Mouse (Mus musculus): Measurements from ENCODE around the gene Btg2.
A peak's percentile ranks its signal among the peaks of the same experiment; 100 is the strongest.

The Btg2 gene

GRCm38 (mm10) chr1:134077389-134078060, 1.4 kb downstream of the Btg2 start:
- DNase-seq, result peak in 1 of 2 experiments; percentile 39

DNA sequence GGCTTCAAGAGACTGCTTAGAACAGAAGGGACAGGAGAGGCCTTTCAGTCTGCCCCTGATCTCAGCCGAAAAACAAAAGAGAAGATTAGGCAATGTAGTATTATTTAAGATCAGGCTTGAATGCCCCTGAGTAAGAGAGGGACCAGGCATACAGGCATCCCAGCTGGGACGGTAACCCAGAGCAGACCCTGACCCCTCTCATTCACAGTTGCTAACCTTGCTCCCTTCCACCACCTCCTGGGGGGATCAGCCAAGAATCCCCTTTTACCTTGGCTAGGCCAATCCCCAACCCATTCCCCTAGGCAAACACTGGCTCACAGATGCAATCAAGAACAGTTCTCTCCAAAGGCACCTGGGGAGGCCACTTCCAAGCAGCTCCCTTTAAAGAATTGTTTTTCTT, 2.1 kb downstream of the Btg2 start:
- DNase-seq, result no peak

DNA sequence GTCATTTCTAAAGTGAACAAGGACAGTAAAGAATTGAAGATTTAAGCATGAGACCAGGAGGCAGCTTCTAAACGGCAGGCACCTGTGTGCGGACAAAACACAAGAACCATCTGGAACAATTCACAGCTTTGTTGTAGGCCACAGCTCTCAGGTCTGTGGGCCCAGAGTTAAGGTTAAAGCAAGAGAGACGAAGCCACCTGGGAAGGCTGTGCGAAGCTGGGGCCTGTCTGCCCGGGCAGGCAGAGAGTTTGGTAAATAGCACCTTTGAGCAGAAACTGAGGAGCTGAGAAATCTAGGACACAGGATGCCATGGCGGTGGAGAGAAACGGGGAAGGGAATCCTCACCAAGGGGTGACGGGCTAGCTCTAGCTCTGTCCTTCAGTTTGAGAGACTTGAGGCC, 3.4 kb downstream of the Btg2 start:
- DNase-seq, result no peak

GRCm38 (mm10) chr1:134074606-134075005, 4.3 kb downstream of the Btg2 start:
- no peak for DNase-seq

- DNase-seq, result no peak
Measured at GRCm38 (mm10) chr1:134074184-134074583, 4.7 kb downstream of the Btg2 start.

GRCm38 (mm10) chr1:134073658-134074057, 5.3 kb downstream of the Btg2 start:
- DNase-seq, result no peak

GRCm38 (mm10) chr1:134073061-134073564, 5.8 kb downstream of the Btg2 start:
- DNase-seq, result no peak

GRCm38 (mm10) chr1:134071411-134072018, 7.4 kb downstream of the Btg2 start:
- peak; percentile 46 to 83 for DNase-seq

GRCm38 (mm10) chr1:134070099-134070669, 8.7 kb downstream of the Btg2 start:
- DNase-seq, result no peak

GRCm38 (mm10) chr1:134067143-134067619, 11.7 kb downstream of the Btg2 start:
- DNase-seq, result peak; percentile 60 to 85

DNA sequence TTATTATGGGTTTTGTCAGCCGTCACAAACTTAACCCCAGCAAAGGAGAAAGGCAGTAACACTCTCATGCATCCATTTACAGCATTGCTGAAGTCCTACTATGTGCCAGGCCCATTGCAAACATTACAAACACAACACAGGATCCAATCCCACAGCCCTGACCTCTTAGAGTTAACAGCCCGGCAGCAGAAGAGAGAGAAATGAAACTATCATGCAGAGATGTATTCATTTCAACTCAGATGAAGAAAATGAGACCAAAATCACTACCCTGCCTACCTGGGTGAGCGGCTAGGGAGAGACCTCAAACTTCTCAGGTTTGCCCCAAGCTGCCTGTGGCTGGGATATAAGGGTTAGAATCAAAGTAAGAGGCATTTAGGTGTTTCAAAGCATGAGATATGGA, 12.4 kb downstream of the Btg2 start:
- DNase-seq, result no peak

- DNase-seq, result no peak
Measured at GRCm38 (mm10) chr1:134065241-134065809, 13.6 kb downstream of the Btg2 start.

- DNase-seq, result no peak
Measured at GRCm38 (mm10) chr1:134064296-134064831, 14.6 kb downstream of the Btg2 start.

GRCm38 (mm10) chr1:134063773-134064125, 15.2 kb downstream of the Btg2 start:
- DNase-seq, result peak in 1 of 2 experiments; percentile 42

- DNase-seq, result peak; percentile 65 to 85
Measured at GRCm38 (mm10) chr1:134063086-134063772, 15.7 kb downstream of the Btg2 start.

DNA sequence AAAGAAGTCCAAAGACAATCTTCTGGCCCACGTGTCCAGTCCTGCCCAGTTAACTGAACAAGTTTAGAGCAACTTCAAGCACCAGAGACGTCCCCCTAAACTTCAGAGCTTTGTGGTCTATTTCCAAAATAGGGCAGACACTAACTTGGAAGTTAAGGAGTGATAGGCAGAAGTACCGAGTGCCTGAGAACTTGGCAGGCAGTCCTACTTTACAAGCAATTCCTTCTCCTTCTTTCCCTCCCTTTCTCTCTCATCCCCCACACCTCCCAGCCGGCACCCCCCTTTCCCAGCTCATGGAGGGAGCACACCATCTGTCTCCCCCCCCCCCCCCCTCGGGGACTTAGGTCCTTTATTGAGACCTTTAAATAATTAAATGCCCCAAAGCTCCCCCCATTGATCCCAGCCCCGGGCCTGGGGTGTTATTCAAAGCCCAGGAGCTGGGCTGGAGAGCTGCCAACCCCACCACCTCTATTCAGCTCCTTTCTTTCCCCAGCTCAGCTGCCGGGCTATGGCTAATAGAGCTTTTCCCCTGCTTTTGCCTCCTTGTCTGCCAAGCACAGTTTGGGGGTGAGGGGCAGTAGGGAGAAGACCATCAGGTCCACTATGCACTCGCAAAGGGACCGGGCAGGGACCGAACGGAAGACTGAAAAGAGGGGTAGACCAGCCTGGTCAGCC, 16.4 kb downstream of the Btg2 start:
- no peak for DNase-seq

DNA sequence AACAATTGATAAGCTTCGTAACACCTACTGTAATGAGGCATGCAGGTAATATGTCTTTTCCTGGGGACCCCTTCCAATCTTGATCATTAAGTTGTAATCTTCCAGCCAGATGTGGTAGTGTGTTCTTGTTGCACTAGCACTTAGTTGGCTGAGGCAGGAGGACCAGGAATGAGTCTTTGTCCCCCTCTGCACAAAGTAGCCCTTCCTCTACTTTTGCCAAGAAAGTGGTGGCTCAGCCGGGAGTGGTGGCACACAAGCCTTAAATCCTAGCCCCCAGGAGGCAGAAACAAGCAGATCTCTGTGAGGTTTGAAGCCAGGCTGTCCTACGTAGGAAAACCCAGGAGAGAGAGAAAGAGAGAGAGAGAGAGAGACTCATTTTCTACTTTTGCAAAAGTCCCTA, 17.0 kb downstream of the Btg2 start:
- DNase-seq, result no peak

DNA sequence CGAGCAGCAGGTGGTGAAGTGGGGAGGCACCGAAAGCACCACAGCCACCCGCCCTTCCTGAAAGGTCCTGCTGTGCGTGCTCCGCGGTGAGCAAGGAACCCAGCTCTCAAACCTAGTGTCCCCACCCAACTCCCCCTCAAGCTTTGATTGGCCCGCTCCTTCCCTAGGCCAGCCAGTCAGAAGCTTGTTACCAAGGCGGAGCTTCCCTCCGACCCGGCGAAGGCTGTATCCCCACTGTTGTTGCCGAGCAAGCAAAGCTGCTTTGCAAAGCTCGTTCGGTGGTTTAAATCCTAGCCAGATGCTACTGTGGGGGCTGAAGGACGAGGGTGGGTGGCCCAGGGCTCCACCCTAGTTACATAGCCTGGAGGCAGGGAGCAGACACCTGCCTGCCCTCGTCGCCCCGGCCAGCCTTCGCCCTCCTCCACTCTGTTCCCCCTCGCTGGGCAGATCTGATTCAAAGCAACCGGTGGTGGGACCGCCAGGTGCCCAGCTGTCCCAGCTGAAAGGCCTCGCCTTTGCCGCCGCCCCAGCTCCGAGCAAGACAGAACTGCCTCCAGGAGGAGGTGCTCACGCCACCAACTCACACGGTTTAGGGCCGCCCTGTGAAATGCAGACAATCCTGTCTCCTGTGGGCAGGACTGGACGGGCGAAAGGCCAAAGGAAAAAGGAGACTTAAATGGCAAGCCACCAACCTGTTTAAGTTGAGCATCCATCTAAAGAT, 17.9 kb downstream of the Btg2 start:
- DNase-seq, result peak; percentile 89 to 96

DNA sequence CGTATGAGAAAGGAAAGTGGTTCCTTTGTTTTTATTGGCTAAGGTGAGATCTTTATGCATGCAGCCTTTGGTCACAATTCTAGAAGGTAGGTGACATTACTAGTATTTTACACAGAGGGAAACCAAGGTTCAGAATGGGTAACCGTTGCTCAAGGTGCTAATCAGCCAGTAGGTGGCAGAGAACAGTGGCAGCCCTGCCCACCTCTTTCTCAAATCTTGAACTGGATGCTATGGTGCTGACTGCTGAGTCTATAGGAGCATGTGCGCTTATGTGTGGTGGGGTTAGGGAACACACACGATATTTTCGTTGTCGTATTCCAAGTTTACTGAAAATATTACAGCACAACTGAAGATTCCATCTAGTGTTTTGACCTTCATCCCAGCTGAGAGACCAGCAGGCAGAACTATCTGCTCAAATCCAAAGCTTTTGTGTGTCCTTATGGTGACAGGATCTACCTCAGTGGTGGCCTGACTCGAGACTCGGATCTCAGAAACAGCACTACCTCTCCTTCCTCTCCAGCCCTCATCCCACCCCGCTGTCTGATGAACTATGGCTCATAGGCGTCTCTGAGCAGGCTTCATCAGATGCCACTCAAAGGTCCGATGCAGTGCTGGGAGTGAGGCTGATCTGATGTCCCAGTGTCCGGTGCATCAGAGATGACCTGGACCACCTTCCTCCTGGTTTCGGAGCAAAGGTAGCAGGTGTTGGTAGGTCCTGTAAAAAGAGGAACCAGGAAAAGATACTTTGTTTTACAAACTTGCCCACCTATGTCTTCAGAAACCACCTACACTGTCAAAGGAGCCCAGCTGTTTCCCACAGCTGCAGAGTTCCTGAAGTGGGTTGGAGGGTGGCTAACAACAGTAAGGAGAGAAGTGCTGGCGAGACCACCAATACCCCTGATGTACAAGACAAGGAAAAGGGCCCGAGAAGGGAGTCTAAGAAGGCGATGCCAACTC, 18.9 kb downstream of the Btg2 start:
- DNase-seq, result no peak

GRCm38 (mm10) chr1:134058870-134059269, 20.1 kb downstream of the Btg2 start:
- DNase-seq, result peak; percentile 45 to 63

All from kidney, postnatal 25 days (tissue).